Mouse (Mus musculus): ENCODE data around the gene Pard3.

DNA sequence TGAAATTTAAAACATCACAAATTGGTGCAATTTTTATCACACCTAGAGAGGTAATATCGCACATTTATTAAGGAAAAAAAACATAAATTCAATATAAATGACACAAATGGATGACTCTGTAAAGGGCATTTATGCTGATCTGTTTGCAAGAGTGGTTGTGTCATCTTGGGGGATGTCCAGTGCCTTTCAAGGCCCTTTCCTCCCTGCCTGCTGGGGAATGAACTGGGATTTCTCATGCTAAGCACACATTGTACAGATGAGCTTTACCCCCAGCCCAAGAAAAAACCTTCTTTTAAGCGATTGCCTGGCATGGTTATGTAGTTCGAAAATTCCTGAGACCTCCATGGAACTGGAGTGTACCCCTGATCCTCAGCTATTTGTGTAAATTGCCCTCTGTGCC lies 280.7 kb downstream of the Pard3 start:
- TF ChIP-seq POLR2A (IDR thresholded peaks at IDR 0.05; ENCODE audit: borderline replicate concordance, insufficient read depth, low read length) (no peak), CTCF (IDR thresholded peaks at IDR 0.05; ENCODE audit: borderline replicate concordance, insufficient read depth, low read depth, low read length) (no peak)

Measured in cerebellum, adult 2 months (tissue).